Mouse (Mus musculus) skeletal muscle tissue, adult 2 months (tissue): Measurements from ENCODE around the gene Orm3.
"Not testable (repeated sequence)": the region's sequence is repeated elsewhere in the genome, so short reads cannot be mapped to it uniquely, and the experiment has no call there.

ENCODE experiments used
- DNase-seq: peaks from one replicate; pipeline ENCODE4 v3.0.0-alpha.2; 2012; ENCODE audit warnings: low read depth, low spot score

The Orm3 gene

GRCm38 (mm10) chr4:63355877-63356665, at the start of gene Orm3:
TSS of gene Orm3 (plus strand) at chr4:63356162.
- DNase-seq: no peak

GRCm38 (mm10) chr4:63307175-63308062, 48.5 kb upstream of the Orm3 start:
- DNase-seq: peak; percentile 81

GRCm38 (mm10) chr4:63308316-63308715, 47.6 kb upstream of the Orm3 start:
- DNase-seq: peak; percentile 59

GRCm38 (mm10) chr4:63310247-63310855, 45.6 kb upstream of the Orm3 start:
- peak; percentile 80 for DNase-seq

GRCm38 (mm10) chr4:63311426-63311825, 44.5 kb upstream of the Orm3 start:
- DNase-seq: peak; percentile 20

- DNase-seq: no peak
Measured at GRCm38 (mm10) chr4:63314063-63314462, 41.9 kb upstream of the Orm3 start.

GRCm38 (mm10) chr4:63316076-63316746, 39.8 kb upstream of the Orm3 start:
- peak; percentile 66 for DNase-seq

- DNase-seq: not testable (repeated sequence)
Measured at GRCm38 (mm10) chr4:63319566-63319965, 36.4 kb upstream of the Orm3 start.

GRCm38 (mm10) chr4:63323275-63323815, 32.6 kb upstream of the Orm3 start:
- no peak for DNase-seq

GRCm38 (mm10) chr4:63333403-63333802, 22.6 kb upstream of the Orm3 start:
- no peak for DNase-seq

- peak; percentile 70 for DNase-seq
Measured at GRCm38 (mm10) chr4:63338414-63339076, 17.4 kb upstream of the Orm3 start.

- DNase-seq: no peak
Measured at GRCm38 (mm10) chr4:63342491-63342890, 13.5 kb upstream of the Orm3 start.

- DNase-seq: no peak
Measured at GRCm38 (mm10) chr4:63343608-63344007, 12.4 kb upstream of the Orm3 start.

GRCm38 (mm10) chr4:63344295-63344694, 11.7 kb upstream of the Orm3 start, which contains the start of gene Orm1:
TSS of gene Orm1 (plus strand) at chr4:63344560.
- no peak for DNase-seq

- DNase-seq: no peak
Measured at GRCm38 (mm10) chr4:63345261-63345660, 10.7 kb upstream of the Orm3 start.

- no peak for DNase-seq
Measured at GRCm38 (mm10) chr4:63346659-63347058, 9.3 kb upstream of the Orm3 start.

GRCm38 (mm10) chr4:63348524-63348923, 7.4 kb upstream of the Orm3 start:
- no peak for DNase-seq

- no peak for DNase-seq
Measured at GRCm38 (mm10) chr4:63356981-63357570, 1.1 kb downstream of the Orm3 start.

- DNase-seq: no peak
Measured at GRCm38 (mm10) chr4:63359861-63360260, 3.9 kb downstream of the Orm3 start.

GRCm38 (mm10) chr4:63362150-63362549, 6.2 kb downstream of the Orm3 start, which contains the start of gene Orm2:
TSS of gene Orm2 (plus strand) at chr4:63362449.
- DNase-seq: peak; percentile 27
